Mouse (Mus musculus): ENCODE measurements around the gene Ccdc136. TPM values are rescaled to one million over a fixed set of nuclear protein-coding genes. Genes with fewer than 3 reads are reported as not detected.

Ccdc136 gene
- polyA plus RNA-seq, 1 experiment from 2014 or later = 21.2 TPM

GRCm38 (mm10) chr6:29399851-29400250 is 3.7 kb downstream of the Ccdc136 start:
- H3K27me3 ChIP-seq (ENCODE audit: poor library complexity, severe bottlenecking) = peaks cover 41% of the 10 kb centered on the region

GRCm38 (mm10) chr6:29402693-29403342 is 6.7 kb downstream of the Ccdc136 start:
- peak overlapping the region; percentile 41 for H3K4me3 ChIP-seq
- no peak overlapping the region for H3K27ac ChIP-seq
- WGBS = 8% methylated on average over 34 of the region's 34 CpGs
- H3K27me3 ChIP-seq (ENCODE audit: poor library complexity, severe bottlenecking) = peaks cover 20% of the 10 kb centered on the region
- peaks cover 11% of the 10 kb centered on the region for H3K4me1 ChIP-seq
- peaks cover 24% of the 10 kb centered on the region for H3K36me3 ChIP-seq (replicated peaks)
- peak; percentile 42 for DNase-seq (ENCODE audit: extremely low spot score, low spot score)
- H3K9me3 ChIP-seq = no peaks in the 10 kb centered on the region

More at GRCm38 (mm10) chr6:29399851-29400250, 3.7 kb downstream of the Ccdc136 start:
- H3K36me3 ChIP-seq (replicated peaks) = peaks cover 7% of the 10 kb centered on the region
- WGBS = 84% methylated on average over 4 of the region's 4 CpGs
- no peaks in the 10 kb centered on the region for H3K9me3 ChIP-seq
- H3K4me3 ChIP-seq = no peak overlapping the region
- no peak for DNase-seq (ENCODE audit: extremely low spot score, low spot score)
- peaks cover 36% of the 10 kb centered on the region for H3K4me1 ChIP-seq
- H3K27ac ChIP-seq = no peak overlapping the region

DNA sequence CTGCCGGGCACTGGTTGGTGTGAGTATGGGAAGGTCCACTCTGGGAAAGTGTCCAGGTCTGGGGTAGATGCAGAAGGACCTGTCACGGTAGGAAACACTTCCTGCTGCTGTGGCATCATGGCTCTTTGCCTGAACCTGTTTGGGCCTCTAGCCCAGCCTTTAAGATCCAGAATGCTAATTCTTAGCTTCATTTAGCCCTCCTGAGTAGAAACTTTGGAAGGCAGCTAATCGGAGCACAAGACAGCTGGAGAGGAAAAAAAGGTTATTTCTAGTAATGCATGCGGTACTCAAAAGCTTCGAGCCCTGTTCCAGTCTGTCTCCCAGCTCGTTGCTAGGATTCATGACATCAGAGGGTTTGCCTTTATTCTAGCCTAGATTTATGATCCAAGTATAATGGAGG is 10.3 kb downstream of the Ccdc136 start:
- no peak overlapping the region for H3K4me3 ChIP-seq
- no peak overlapping the region for H3K27ac ChIP-seq
- peaks cover 47% of the 10 kb centered on the region for H3K36me3 ChIP-seq (replicated peaks)
- H3K27me3 ChIP-seq (ENCODE audit: poor library complexity, severe bottlenecking) = peaks cover 9% of the 10 kb centered on the region
- DNase-seq (ENCODE audit: extremely low spot score, low spot score) = no peak
- H3K9me3 ChIP-seq = no peaks in the 10 kb centered on the region
- WGBS = 89% methylated on average over 6 of the region's 6 CpGs
- peaks cover 6% of the 10 kb centered on the region for H3K4me1 ChIP-seq

GRCm38 (mm10) chr6:29415446-29415845 is 19.3 kb downstream of the Ccdc136 start:
- no peaks in the 10 kb centered on the region for H3K4me1 ChIP-seq
- no peak for DNase-seq (ENCODE audit: extremely low spot score, low spot score)
- WGBS = 90% methylated on average over 9 of the region's 9 CpGs

DNA sequence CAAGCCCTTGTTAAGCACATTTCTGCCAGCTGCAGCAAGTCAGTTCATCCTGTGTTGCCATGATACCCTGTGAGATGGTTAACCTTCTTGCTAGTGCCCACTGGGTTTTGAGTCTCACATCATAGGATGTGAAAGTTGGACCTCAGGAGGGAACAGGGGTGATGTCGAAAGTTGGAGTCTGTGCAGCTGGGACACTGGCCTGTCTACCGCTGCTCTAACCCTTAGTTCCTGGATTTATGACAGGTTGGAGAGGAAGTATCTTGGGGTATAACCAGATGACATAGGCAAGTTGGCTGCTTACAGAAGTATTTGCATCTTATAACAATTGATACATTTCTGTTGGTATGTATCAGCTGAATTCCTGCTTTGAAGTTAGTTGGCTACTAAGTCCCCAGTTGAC is 24.5 kb downstream of the Ccdc136 start:
- 91% methylated on average over 2 of the region's 2 CpGs for WGBS
- H3K36me3 ChIP-seq (replicated peaks) = peaks cover 22% of the 10 kb centered on the region
- H3K4me1 ChIP-seq = no peaks in the 10 kb centered on the region
- no peak for DNase-seq (ENCODE audit: extremely low spot score, low spot score)
- no peak overlapping the region for H3K27ac ChIP-seq
- H3K27me3 ChIP-seq (ENCODE audit: poor library complexity, severe bottlenecking) = no peaks in the 10 kb centered on the region
- H3K9me3 ChIP-seq = no peaks in the 10 kb centered on the region
- no peak overlapping the region for H3K4me3 ChIP-seq

More at GRCm38 (mm10) chr6:29415446-29415845, 19.3 kb downstream of the Ccdc136 start:
- H3K36me3 ChIP-seq (replicated peaks) = peaks cover 59% of the 10 kb centered on the region
- no peak overlapping the region for H3K27ac ChIP-seq
- H3K27me3 ChIP-seq (ENCODE audit: poor library complexity, severe bottlenecking) = no peaks in the 10 kb centered on the region
- no peaks in the 10 kb centered on the region for H3K9me3 ChIP-seq
- H3K4me3 ChIP-seq = no peak overlapping the region

DNA sequence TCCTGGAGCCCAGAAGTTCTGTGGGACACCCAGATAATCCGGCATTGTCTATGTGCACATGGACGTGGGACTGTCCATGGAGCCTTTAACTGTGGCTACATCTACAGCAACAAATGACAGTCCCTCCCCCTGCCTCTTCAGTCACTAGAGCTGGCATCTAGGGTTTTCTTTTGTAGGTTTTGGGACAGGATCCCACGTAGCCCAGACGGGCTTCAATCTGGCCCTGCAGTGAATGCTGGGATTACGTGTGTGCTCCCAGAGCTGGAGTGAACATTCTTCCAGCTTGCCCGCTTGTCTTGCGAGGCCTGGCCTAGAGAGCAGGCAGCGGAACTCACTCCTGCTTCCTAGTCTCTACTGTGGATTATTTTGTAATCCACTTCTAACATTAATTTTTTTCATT is 29.0 kb downstream of the Ccdc136 start:
- Histone ChIP-seq H3K27me3 (ENCODE audit: poor library complexity, severe bottlenecking) (peaks cover under 1% of the 10 kb centered on the region; the same call in 1 of the 2 replicates), H3K36me3 (replicated peaks) (no peaks in the 10 kb centered on the region), H3K4me3 (no peak overlapping the region), H3K9me3 (no peaks in the 10 kb centered on the region), H3K4me1 (peaks cover 8% of the 10 kb centered on the region; the same call in 1 of the 2 replicates), H3K27ac (no peak overlapping the region)
- no peak for DNase-seq (ENCODE audit: extremely low spot score, low spot score)
- 86% methylated on average over 8 of the region's 8 CpGs for WGBS

DNA sequence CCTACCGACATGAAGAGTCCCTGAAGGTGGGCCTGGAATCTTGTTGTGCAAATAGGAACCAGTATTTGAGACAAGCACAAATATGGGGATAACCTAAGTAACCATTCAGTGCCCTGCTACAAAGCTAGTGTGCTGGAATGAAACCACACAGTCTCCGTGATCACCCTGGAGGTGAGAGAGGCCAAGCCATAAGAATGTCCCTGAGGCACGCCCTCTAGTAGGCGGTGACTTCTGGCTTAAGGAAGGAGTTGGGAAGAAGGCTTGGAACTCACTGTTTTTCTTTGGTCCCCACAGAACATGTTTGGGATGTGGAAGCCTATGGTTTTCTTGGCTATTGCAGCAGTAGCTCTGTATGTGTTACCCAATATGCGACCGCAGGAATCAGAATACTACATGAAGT is 30.2 kb downstream of the Ccdc136 start:
- H3K4me1 ChIP-seq = peaks cover 11% of the 10 kb centered on the region
- DNase-seq (ENCODE audit: extremely low spot score, low spot score) = no peak
- no peaks in the 10 kb centered on the region for H3K36me3 ChIP-seq (replicated peaks)
- no peak overlapping the region for H3K4me3 ChIP-seq
- H3K27ac ChIP-seq = no peak overlapping the region
- WGBS = 71% methylated on average over 6 of the region's 6 CpGs
- H3K9me3 ChIP-seq = no peaks in the 10 kb centered on the region
- H3K27me3 ChIP-seq (ENCODE audit: poor library complexity, severe bottlenecking) = peaks cover 12% of the 10 kb centered on the region

DNA sequence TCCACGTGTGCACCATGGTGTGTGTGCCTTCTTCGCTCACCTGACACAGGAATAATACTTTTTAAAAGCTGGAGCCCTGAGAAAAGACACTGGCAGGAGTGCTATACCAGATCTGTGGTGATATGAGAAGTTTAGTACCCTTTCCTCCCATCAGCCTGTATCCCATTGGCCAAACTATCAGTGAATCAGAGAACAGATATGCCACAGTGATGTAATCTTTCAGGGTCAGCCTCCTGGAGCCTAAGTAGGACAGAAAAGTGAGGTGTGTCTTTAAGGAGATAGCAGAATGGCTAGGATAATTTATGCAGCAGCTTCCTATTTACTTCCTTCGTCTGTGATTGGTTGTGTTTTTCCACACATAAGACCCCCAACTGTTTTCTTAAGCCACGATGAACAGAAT is 32.1 kb downstream of the Ccdc136 start:
- H3K9me3 ChIP-seq = no peaks in the 10 kb centered on the region
- WGBS = 65% methylated on average over 4 of the region's 4 CpGs
- peaks cover 30% of the 10 kb centered on the region for H3K4me1 ChIP-seq
- H3K27me3 ChIP-seq (ENCODE audit: poor library complexity, severe bottlenecking) = peaks cover 31% of the 10 kb centered on the region
- no peak overlapping the region for H3K27ac ChIP-seq
- no peak for DNase-seq (ENCODE audit: extremely low spot score, low spot score)
- no peak overlapping the region for H3K4me3 ChIP-seq
- H3K36me3 ChIP-seq (replicated peaks) = no peaks in the 10 kb centered on the region

- Histone ChIP-seq H3K4me3 (no peak overlapping the region), H3K4me1 (peaks cover 57% of the 10 kb centered on the region), H3K9me3 (no peaks in the 10 kb centered on the region), H3K36me3 (replicated peaks) (no peaks in the 10 kb centered on the region), H3K27me3 (ENCODE audit: poor library complexity, severe bottlenecking) (peaks cover 57% of the 10 kb centered on the region), H3K27ac (no peak overlapping the region)
- 48% methylated on average over 15 of the region's 15 CpGs for WGBS
- no peak for DNase-seq (ENCODE audit: extremely low spot score, low spot score)
Measured at GRCm38 (mm10) chr6:29430681-29431420, 34.7 kb downstream of the Ccdc136 start.

DNA sequence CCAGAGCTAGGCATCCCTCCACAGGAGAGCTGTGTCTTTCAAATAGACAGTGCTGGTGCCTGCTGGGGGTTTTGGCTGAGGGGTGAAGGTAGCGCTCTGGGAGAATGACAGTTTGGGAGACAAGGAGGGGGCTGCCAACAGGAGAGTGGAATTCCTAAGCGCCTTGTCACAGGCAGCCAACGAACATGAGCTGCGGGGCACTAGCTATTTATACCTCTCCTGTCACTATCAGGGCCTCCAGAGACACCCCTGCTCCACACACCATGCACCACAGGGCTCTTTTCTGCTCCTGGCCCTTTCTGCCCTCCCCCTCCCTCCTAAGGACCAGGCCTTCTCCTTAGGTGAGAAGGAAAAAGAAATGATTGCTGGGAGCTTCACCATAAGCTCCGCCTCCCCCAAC is 35.4 kb downstream of the Ccdc136 start:
- Histone ChIP-seq H3K4me3 (no peak overlapping the region), H3K27me3 (ENCODE audit: poor library complexity, severe bottlenecking) (peaks cover 64% of the 10 kb centered on the region), H3K4me1 (peaks cover 63% of the 10 kb centered on the region), H3K36me3 (replicated peaks) (no peaks in the 10 kb centered on the region), H3K9me3 (no peaks in the 10 kb centered on the region), H3K27ac (no peak overlapping the region)
- DNase-seq (ENCODE audit: extremely low spot score, low spot score) = no peak
- 26% methylated on average over 5 of the region's 5 CpGs for WGBS

GRCm38 (mm10) chr6:29432156-29432555 is 36.0 kb downstream of the Ccdc136 start:
- Histone ChIP-seq H3K27ac (no peak overlapping the region), H3K4me3 (no peak overlapping the region), H3K9me3 (no peaks in the 10 kb centered on the region), H3K36me3 (replicated peaks) (no peaks in the 10 kb centered on the region), H3K4me1 (peaks cover 70% of the 10 kb centered on the region), H3K27me3 (ENCODE audit: poor library complexity, severe bottlenecking) (peaks cover 66% of the 10 kb centered on the region)
- 43% methylated on average over 3 of the region's 3 CpGs for WGBS
- no peak for DNase-seq (ENCODE audit: extremely low spot score, low spot score)

DNA sequence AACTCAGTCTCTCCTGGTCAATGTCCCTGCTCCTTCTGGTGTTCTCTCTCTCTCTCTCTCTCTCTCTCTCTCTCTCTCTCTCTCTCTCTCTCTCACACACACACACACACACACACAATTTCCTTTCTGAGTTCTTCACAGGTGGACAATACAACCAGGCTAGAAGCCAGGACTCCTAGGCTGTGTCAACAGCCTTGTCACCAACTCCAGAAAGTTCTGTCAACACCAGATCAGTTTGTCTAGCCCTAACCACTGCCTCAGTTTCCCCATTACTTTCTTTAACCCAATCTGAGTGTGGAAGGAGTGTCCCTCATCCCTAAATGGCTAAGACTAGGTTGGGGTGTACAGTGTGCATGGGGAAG is 36.5 kb downstream of the Ccdc136 start:
- Histone ChIP-seq H3K27me3 (ENCODE audit: poor library complexity, severe bottlenecking) (peaks cover 66% of the 10 kb centered on the region), H3K9me3 (no peaks in the 10 kb centered on the region), H3K27ac (peak overlapping the region; percentile 70; the same call in 1 of the 2 replicates), H3K36me3 (replicated peaks) (no peaks in the 10 kb centered on the region), H3K4me3 (peak overlapping the region; percentile 59), H3K4me1 (peaks cover 71% of the 10 kb centered on the region)
- no peak for DNase-seq (ENCODE audit: extremely low spot score, low spot score)

DNA sequence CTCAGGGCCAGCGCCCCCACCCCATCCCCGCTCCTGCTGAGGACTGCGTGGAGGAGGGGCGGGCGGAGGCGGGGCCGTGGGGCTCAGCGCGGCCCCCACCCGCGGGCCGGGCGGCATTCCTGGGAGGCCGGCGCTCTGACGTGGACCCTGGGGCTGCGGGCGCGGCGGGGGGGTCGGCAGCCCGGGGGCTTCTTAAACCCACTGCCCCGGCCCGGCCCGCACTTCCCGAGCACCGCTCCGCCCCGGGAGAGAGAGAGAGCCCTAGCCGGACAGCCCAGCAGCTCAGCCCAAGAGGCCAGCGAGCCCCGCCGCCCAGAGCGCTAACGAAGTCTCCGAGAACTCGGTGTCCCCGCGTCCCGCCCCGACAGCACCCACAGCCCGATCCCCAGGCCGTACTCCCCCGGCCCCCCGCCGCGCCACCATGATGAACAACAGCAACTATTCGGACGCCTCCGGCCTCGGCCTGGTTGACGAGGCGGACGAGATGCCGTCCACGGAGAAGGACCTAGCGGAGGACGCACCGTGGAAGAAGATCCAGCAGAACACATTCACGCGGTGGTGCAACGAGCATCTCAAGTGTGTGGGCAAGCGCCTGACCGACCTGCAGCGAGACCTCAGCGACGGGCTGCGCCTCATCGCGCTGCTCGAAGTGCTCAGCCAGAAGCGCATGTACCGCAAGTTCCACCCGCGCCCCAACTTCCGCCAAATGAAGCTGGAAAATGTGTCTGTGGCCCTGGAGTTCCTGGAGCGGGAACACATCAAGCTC is 37.1 kb downstream of the Ccdc136 start, which contains the start of gene Flnc:
Gene Flnc (plus strand): TSS at position 219 of the 766 bp plus-strand sequence.
- Histone ChIP-seq H3K9me3 (no peaks in the 10 kb centered on the region), H3K27me3 (ENCODE audit: poor library complexity, severe bottlenecking) (peaks cover 66% of the 10 kb centered on the region), H3K4me1 (peaks cover 68% of the 10 kb centered on the region), H3K4me3 (peak within 1 kb of the TSS; percentile 59), H3K27ac (peak within 1 kb of the TSS; percentile 70), H3K36me3 (replicated peaks) (no peaks in the 10 kb centered on the region)
- WGBS = 1% methylated on average over 71 of the region's 77 CpGs
- DNase-seq (ENCODE audit: extremely low spot score, low spot score) = peak; percentile 49

All from forebrain, embryonic 10.5 days (tissue).